Mouse (Mus musculus): ENCODE results near the gene Ifitm10. TPM values are rescaled to one million over a fixed set of nuclear protein-coding genes. Genes with fewer than 3 reads are reported as not detected.
"Not testable (repeated sequence)": the region's sequence is repeated elsewhere in the genome, so short reads cannot be mapped to it uniquely, and the experiment has no call there.

Gene Ifitm10
- polyA plus RNA-seq, 1 experiment from 2014 or later = 1.9 TPM

DNA sequence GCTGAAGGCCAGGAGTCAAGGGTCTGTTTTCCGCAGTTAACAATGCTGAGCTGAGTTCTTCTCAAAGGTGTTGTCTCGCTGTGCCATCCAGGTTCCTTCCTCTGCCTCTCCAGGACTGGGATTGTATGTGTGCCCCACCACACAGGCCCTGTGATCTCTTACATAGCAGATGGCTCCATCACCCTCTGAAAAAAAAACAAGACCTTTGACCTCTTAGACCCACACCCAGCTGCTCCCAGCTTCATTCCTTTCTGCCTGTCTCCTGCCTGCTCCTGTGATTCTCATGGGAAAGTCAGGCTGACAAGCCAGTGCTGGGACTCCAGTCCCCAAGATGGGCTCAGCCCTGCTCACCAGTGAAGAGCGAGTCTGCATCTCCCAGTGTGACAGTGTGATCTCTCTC, 45.0 kb downstream of the Ifitm10 start:
- Histone ChIP-seq H3K4me3 (replicated peaks) (no peak overlapping the region), H3K27ac (peak overlapping the region; percentile 56), H3K9me3 (no peaks in the 10 kb centered on the region), H3K4me2 (replicated peaks) (no peak overlapping the region; the same call in 1 of the 2 replicates), H3K4me1 (replicated peaks) (peaks cover 30% of the 10 kb centered on the region), H3K36me3 (no peaks in the 10 kb centered on the region), H3K27me3 (replicated peaks) (no peaks in the 10 kb centered on the region), H3K9ac (no peak overlapping the region)
- 49% methylated on average over 3 of the region's 3 CpGs for WGBS
- peak; percentile 30 for ATAC-seq

- Histone ChIP-seq H3K36me3 (no peaks in the 10 kb centered on the region), H3K27me3 (replicated peaks) (no peaks in the 10 kb centered on the region), H3K4me2 (replicated peaks) (no peak overlapping the region), H3K4me1 (replicated peaks) (peaks cover 30% of the 10 kb centered on the region), H3K9ac (no peak overlapping the region), H3K27ac (peak overlapping the region; percentile 68), H3K9me3 (no peaks in the 10 kb centered on the region), H3K4me3 (replicated peaks) (no peak overlapping the region)
- WGBS = 21% methylated on average over 9 of the region's 9 CpGs
- ATAC-seq = no peak
Measured at GRCm38 (mm10) chr7:142326714-142327445, 46.7 kb downstream of the Ifitm10 start.

GRCm38 (mm10) chr7:142323396-142324117, 50.0 kb downstream of the Ifitm10 start:
- Histone ChIP-seq H3K27ac (peak overlapping the region; percentile 27; the same call in 1 of the 2 replicates), H3K4me3 (replicated peaks) (no peak overlapping the region), H3K36me3 (no peaks in the 10 kb centered on the region), H3K27me3 (replicated peaks) (no peaks in the 10 kb centered on the region), H3K9ac (no peak overlapping the region), H3K4me1 (replicated peaks) (peaks cover 25% of the 10 kb centered on the region), H3K9me3 (no peaks in the 10 kb centered on the region), H3K4me2 (replicated peaks) (no peak overlapping the region)
- ATAC-seq = no peak
- 69% methylated on average over 12 of the region's 12 CpGs for whole genome bisulfite sequencing

DNA sequence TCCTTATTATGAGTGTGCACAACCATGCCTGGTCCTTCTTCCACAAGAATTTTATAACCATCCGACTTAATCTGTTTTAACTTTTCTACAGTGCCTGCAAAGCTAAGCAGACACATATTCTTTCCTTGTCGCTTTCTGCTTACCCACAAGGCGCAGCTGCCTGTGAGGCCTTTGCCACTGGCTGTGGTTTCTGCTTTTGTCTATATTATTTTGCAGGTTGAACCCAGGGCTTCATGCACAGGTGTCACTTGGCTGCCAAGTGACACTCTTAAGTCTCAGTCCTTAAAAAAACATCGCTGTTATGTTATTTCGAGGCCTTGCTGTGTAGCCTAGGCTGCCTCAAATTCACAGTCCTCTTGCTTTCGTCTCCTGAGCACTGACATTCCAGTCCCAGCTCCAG, 50.9 kb downstream of the Ifitm10 start:
- 86% methylated on average over 6 of the region's 6 CpGs for WGBS
- H3K9ac ChIP-seq = no peak overlapping the region
- no peak overlapping the region for H3K4me3 ChIP-seq (replicated peaks)
- H3K9me3 ChIP-seq = no peaks in the 10 kb centered on the region
- no peak for ATAC-seq
- H3K27me3 ChIP-seq (replicated peaks) = no peaks in the 10 kb centered on the region
- peaks cover 19% of the 10 kb centered on the region for H3K4me1 ChIP-seq (replicated peaks)
- H3K27ac ChIP-seq = peak overlapping the region; percentile 28; the same call in 1 of the 2 replicates
- no peak overlapping the region for H3K4me2 ChIP-seq (replicated peaks)
- no peaks in the 10 kb centered on the region for H3K36me3 ChIP-seq

DNA sequence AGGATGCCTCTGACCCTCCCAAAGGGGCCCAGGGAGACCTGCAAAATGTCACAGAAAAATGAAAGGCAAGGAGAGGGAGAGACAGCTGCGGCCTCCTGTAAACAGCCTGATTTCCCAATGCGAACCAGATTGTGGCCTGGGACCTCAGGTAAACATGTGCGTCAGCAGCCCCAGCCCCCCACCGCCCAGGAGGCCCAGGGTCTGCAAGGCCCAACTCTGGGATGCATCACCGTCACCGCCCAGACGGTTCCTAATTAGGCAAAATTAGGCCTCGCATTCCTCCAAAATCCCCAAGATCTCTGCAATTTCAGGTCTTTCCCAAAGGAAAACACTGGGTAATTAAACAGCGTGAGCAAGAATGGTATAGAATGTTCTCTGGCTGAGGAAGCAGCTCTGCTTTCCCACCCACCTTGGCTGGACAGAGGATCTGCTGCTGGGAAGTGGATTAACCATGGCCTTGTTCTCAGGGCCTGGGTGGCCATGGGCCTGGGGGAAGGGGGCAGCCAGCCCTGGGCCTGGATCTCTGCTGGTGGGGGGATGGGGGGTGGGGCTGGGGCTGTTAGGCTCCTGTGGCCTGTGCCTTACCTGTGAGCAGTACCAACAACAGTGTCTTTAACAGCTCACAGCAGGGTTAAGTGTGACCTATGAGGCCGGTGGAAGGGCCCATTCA, 51.8 kb downstream of the Ifitm10 start:
- not testable (repeated sequence) for H3K9ac ChIP-seq; H3K27me3 ChIP-seq (replicated peaks); H3K4me2 ChIP-seq (replicated peaks); H3K36me3 ChIP-seq; H3K4me3 ChIP-seq (replicated peaks); H3K9me3 ChIP-seq
- 0 out of 2 replicates have a peak, but pooled peaks have one; percentile 9 for ATAC-seq
- Histone ChIP-seq H3K4me1 (replicated peaks) (peaks cover 13% of the 10 kb centered on the region; the same call in 1 of the 2 replicates), H3K27ac (peak overlapping the region; percentile 51)
- WGBS = 38% methylated on average over 7 of the region's 10 CpGs

GRCm38 (mm10) chr7:142320906-142321305, 52.6 kb downstream of the Ifitm10 start:
- H3K4me2 ChIP-seq (replicated peaks) = no peak overlapping the region
- peak overlapping the region; percentile 54; the same call in 1 of the 2 replicates for H3K27ac ChIP-seq
- H3K4me3 ChIP-seq (replicated peaks) = no peak overlapping the region
- H3K4me1 ChIP-seq (replicated peaks) = peaks cover 10% of the 10 kb centered on the region; the same call in 1 of the 2 replicates
- no peak for ATAC-seq
- no peaks in the 10 kb centered on the region for H3K27me3 ChIP-seq (replicated peaks)
- 33% methylated on average over 2 of the region's 2 CpGs for WGBS
- no peak overlapping the region for H3K9ac ChIP-seq
- H3K36me3 ChIP-seq = no peaks in the 10 kb centered on the region
- no peaks in the 10 kb centered on the region for H3K9me3 ChIP-seq

DNA sequence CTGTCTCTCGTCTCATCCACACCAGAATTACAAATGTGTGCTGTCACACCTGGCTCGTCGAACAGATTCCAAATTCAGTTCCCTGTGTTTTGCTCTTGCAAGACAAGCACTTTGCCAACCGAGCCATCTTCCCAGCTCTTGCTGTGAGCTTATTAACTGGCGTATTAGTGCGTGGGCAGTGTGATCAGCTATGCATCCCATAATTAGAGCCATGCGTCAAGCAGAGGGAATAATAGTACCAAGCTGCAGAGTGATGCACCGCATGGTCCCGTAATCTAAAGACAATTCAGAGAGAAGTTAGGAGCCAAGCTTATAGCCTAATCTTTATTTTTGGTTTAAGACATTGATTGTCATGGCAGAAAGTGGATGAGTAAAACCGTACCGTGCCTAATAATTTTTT, 54.4 kb downstream of the Ifitm10 start:
- no peak for ATAC-seq
- Histone ChIP-seq H3K4me3 (replicated peaks) (no peak overlapping the region), H3K27ac (0 out of 2 replicates have a peak overlapping the region, but pooled peaks have one; percentile 70)

DNA sequence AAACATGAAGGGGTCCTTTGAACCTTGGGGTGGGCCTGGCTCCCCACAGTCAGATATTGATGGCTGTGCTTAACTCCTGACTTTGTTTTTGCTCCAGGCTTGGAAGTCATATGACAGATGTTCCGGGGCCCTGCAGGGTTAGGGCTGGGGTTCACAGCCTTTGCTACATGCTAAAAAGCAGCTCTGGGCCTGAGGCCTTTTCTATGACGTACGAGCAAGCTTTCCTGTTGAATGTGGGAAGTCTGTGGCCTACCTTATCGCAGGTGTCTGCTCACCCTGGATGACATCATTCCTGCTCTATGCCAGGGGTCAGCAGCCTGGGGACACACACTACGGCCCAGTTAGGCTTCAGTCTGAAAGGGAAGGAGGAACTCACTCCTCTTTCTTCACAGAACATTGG, 56.3 kb downstream of the Ifitm10 start:
- Histone ChIP-seq H3K27ac (no peak overlapping the region), H3K9me3 (no peaks in the 10 kb centered on the region), H3K4me2 (replicated peaks) (no peak overlapping the region), H3K36me3 (no peaks in the 10 kb centered on the region), H3K9ac (no peak overlapping the region), H3K27me3 (replicated peaks) (no peaks in the 10 kb centered on the region), H3K4me3 (replicated peaks) (no peak overlapping the region), H3K4me1 (replicated peaks) (peaks cover 10% of the 10 kb centered on the region; the same call in 1 of the 2 replicates)
- 57% methylated on average over 5 of the region's 5 CpGs for WGBS
- ATAC-seq = no peak

More for the DNA sequence above, 54.4 kb downstream of the Ifitm10 start:
- no peaks in the 10 kb centered on the region for H3K9me3 ChIP-seq
- no peaks in the 10 kb centered on the region for H3K36me3 ChIP-seq
- WGBS = 75% methylated on average over 11 of the region's 11 CpGs
- no peak overlapping the region for H3K4me2 ChIP-seq (replicated peaks)
- no peaks in the 10 kb centered on the region for H3K27me3 ChIP-seq (replicated peaks)
- no peak overlapping the region for H3K9ac ChIP-seq
- H3K4me1 ChIP-seq (replicated peaks) = peaks cover 10% of the 10 kb centered on the region; the same call in 1 of the 2 replicates

DNA sequence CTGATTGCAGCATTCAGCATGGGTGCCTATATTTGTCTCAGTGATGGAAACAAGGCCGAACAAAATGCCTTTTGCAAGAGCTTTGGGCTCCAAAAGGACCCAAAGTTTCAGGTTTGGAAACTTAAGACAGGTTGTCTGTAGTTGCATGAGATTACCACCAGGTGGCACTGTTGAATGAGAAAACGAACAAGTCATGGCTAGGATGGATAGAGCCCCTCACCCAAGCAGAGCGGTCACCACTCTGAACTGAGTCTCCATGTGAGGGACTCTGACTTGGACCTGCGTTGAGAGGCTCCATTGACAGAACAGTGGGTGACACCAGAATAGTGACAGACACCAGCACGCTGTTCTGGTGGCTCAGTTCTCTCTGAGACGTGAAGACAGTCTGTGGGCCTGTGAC, 57.0 kb downstream of the Ifitm10 start:
- no peaks in the 10 kb centered on the region for H3K9me3 ChIP-seq
- H3K4me1 ChIP-seq (replicated peaks) = peaks cover 10% of the 10 kb centered on the region; the same call in 1 of the 2 replicates
- no peak overlapping the region for H3K4me2 ChIP-seq (replicated peaks)
- no peak overlapping the region for H3K9ac ChIP-seq
- peak; percentile 40; the same call in 1 of the 2 replicates for ATAC-seq
- no peaks in the 10 kb centered on the region for H3K36me3 ChIP-seq
- H3K27me3 ChIP-seq (replicated peaks) = no peaks in the 10 kb centered on the region
- 35% methylated on average over 6 of the region's 6 CpGs for WGBS
- no peak overlapping the region for H3K4me3 ChIP-seq (replicated peaks)
- no peak overlapping the region for H3K27ac ChIP-seq

- WGBS = 57% methylated on average over 5 of the region's 5 CpGs
- Histone ChIP-seq H3K27ac (no peak overlapping the region), H3K9ac (no peak overlapping the region), H3K4me3 (replicated peaks) (no peak overlapping the region), H3K9me3 (no peaks in the 10 kb centered on the region), H3K4me1 (replicated peaks) (peaks cover 7% of the 10 kb centered on the region; the same call in 1 of the 2 replicates), H3K36me3 (no peaks in the 10 kb centered on the region), H3K4me2 (replicated peaks) (no peak overlapping the region), H3K27me3 (replicated peaks) (no peaks in the 10 kb centered on the region)
- ATAC-seq = no peak
Measured at GRCm38 (mm10) chr7:142314600-142315285, 58.8 kb downstream of the Ifitm10 start.

DNA sequence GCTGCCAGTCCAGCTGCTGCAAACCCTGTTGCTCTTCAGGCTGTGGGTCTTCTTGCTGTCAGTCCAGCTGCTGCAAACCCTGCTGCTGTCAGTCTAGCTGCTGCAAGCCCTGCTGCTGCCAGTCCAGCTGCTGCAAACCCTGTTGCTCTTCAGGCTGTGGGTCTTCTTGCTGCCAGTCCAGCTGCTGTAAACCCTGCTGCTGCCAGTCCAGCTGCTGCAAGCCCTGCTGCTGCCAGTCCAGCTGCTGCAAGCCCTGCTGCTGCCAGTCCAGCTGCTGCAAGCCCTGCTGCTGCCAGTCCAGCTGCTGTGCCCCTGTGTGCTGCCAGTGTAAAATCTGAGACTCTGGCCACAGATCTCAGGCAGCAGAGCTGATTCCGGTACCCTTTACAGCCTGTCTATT, 69.6 kb downstream of the Ifitm10 start:
- not testable (repeated sequence) for H3K4me3 ChIP-seq (replicated peaks); H3K9ac ChIP-seq; H3K27me3 ChIP-seq (replicated peaks); H3K4me2 ChIP-seq (replicated peaks); ATAC-seq; H3K9me3 ChIP-seq; H3K4me1 ChIP-seq (replicated peaks); H3K36me3 ChIP-seq; H3K27ac ChIP-seq
- 82% methylated on average over 1 of the region's 1 CpGs for WGBS

GRCm38 (mm10) chr7:142303249-142303648, 70.3 kb downstream of the Ifitm10 start, which contains the start of gene Krtap5-4:
Gene Krtap5-4, plus strand, starts transcription at chr7:142303549.
- WGBS = 34% methylated on average over 3 of the region's 3 CpGs
- Histone ChIP-seq H3K9me3 (no peaks in the 10 kb centered on the region), H3K4me1 (replicated peaks) (no peaks in the 10 kb centered on the region), H3K9ac (no peak within 1 kb of the TSS), H3K27me3 (replicated peaks) (no peaks in the 10 kb centered on the region), H3K36me3 (no peaks in the 10 kb centered on the region), H3K27ac (no peak within 1 kb of the TSS), H3K4me2 (replicated peaks) (no peak within 1 kb of the TSS), H3K4me3 (replicated peaks) (no peak within 1 kb of the TSS)
- no peak for ATAC-seq

Data from intestine, embryonic 15.5 days (tissue).